Mouse (Mus musculus) ES-Bruce4 (cell line): ENCODE measurements at regions not wholly inside any gene's neighbourhood (a gene's known extent, or its start where the extent isn't known, plus 50 kb on each side); places are given as distances from the start of the nearest gene placed in this dataset.

Experiments used
- H3K27ac ChIP-seq: 2 replicates; pipeline ENCODE4 v1.5.1; 2012; ENCODE audit warnings: low read length, inconsistent platforms; ENCODE audit not compliant: insufficient read depth
- H3K27me3 ChIP-seq: 2 replicates; pipeline ENCODE4 v1.6.1; 2012; ENCODE audit warnings: mild to moderate bottlenecking, low read length, inconsistent platforms; ENCODE audit not compliant: control insufficient read depth, poor library complexity, insufficient read depth, severe bottlenecking
- H3K36me3 ChIP-seq: 2 replicates; pipeline ENCODE4 v1.6.1; 2012; ENCODE audit warnings: inconsistent platforms, mild to moderate bottlenecking, low read length, moderate library complexity; ENCODE audit not compliant: control insufficient read depth, poor library complexity, insufficient read depth, severe bottlenecking
- H3K4me1 ChIP-seq: one replicate; pipeline ENCODE4 v1.8.1; 2011; ENCODE audit warnings: low read length; ENCODE audit not compliant: control insufficient read depth, insufficient read depth
- H3K4me3 ChIP-seq: 2 replicates; pipeline ENCODE4 v1.5.1; 2011; ENCODE audit warnings: low read depth, mild to moderate bottlenecking, low read length
- H3K9ac ChIP-seq: 2 replicates; pipeline ENCODE4 v1.6.1; 2012; ENCODE audit warnings: low read depth, mild to moderate bottlenecking, inconsistent platforms; ENCODE audit not compliant: poor library complexity, severe bottlenecking
- H3K9me3 ChIP-seq: replicated peaks from 2 replicates; pipeline ENCODE4 v1.6.1; 2012; ENCODE audit warnings: mild to moderate bottlenecking, low read length, inconsistent platforms; ENCODE audit not compliant: control insufficient read depth, poor library complexity, insufficient read depth, severe bottlenecking
- CTCF ChIP-seq: IDR thresholded peaks from one replicate; pipeline ENCODE4 v1.8.1; 2011; ENCODE audit warnings: low read depth, low read length
- EP300 ChIP-seq: IDR thresholded peaks from 2 replicates; pipeline ENCODE4 v1.6.1; 2011; ENCODE audit warnings: low read depth, low read length; ENCODE audit not compliant: insufficient read depth
- POLR2A ChIP-seq: IDR thresholded peaks from one replicate; pipeline ENCODE4 v1.8.1; 2011; ENCODE audit warnings: low read length; ENCODE audit not compliant: insufficient read depth

DNA sequence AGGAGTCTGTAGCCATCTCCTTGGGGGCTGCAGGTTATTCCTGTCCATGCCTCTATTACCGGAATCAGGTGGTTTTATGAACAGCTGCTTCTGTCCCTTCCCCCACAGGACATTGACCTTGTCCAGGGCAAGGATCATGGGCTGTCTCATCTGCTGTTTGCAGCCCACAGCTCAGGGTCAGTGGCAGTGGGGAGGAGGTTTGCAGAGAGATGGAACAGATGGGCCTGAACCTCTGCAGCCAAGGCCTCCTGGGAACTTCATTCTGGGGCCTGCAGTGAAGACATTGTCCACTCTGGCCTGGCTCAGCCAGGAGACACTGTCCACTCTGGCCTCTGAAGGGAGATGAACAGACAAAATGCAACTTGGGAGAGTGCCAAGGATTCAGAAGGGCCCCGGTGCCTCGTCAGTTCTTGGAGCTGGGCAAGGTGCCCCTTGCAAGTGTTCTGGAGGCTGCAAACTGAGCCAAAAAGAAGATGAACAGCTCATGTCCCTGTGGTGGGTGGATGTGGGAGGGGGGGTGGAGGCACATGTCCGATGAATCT, 109.9 kb upstream of the Sdk2 start:
- Histone ChIP-seq H3K27me3 (no peaks in the 10 kb centered on the region), H3K9me3 (no peaks in the 10 kb centered on the region), H3K9ac (no peak overlapping the region), H3K4me3 (no peak overlapping the region), H3K27ac (no peak overlapping the region), H3K4me1 (no peaks in the 10 kb centered on the region), H3K36me3 (no peaks in the 10 kb centered on the region)
- TF ChIP-seq EP300 = no peak
- no peak for TF ChIP-seq POLR2A
- no peak for TF ChIP-seq CTCF

DNA sequence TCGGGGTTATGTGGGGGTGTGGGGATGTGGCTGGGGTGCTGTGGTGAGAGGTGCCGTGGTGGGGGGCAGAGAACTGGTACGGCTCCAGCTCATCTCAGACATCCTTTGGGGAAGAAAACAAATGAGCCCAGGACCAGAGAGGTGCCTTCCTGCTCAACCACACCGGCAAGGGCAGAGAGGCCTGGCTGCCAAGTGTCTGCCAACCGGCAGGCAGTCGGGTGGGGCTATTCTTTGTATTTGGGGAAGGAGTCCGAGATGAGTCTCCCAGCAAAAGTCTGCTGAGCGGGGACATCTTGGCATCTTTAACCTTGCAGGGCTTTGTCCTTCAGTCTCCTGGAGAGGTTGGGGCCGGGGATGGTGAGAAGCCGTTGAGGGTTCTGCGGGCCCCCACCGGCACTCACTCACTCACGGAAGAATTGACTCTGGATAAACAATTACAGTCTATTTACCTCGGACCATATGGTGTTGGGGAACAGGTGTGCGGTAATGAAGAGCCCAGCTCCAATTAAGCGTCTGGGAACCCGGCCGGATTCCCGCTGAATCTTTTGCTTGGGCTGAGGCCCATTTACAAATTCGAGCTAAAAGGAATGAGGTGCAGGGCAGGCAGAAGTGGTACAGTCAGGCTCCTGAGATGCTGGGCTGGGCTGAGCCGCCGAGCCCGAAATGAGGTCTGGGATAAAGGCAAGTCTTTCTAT, 108.7 kb upstream of the Sdk2 start:
- Histone ChIP-seq H3K4me1 (no peaks in the 10 kb centered on the region), H3K9ac (no peak overlapping the region), H3K27me3 (no peaks in the 10 kb centered on the region), H3K27ac (no peak overlapping the region), H3K4me3 (no peak overlapping the region), H3K9me3 (no peaks in the 10 kb centered on the region), H3K36me3 (no peaks in the 10 kb centered on the region)
- TF ChIP-seq CTCF (no peak), EP300 (no peak), POLR2A (no peak)

DNA sequence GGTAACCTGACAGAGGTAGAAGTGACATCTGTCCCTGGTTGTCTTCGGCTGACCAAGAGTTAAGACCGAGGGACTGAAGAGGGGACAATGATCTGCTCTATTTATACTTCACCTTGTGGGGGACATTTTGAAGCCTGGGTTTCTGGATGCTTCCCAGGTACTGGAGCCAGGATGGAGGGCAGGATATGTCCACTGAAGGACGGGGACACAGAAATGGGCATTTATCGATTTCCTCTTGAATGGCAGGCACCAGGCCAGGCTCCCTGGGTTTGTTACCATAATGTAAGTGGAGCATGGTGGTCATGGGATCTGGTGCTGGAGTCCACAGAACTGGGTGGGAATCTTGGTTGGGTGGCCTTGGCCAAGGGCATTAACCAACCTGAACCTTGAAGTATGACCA, 108.0 kb upstream of the Sdk2 start:
- H3K27me3 ChIP-seq = no peaks in the 10 kb centered on the region
- no peak overlapping the region for H3K4me3 ChIP-seq
- no peak for TF ChIP-seq POLR2A
- no peak for TF ChIP-seq EP300
- TF ChIP-seq CTCF = no peak
- no peaks in the 10 kb centered on the region for H3K36me3 ChIP-seq
- no peaks in the 10 kb centered on the region for H3K4me1 ChIP-seq
- no peak overlapping the region for H3K9ac ChIP-seq
- H3K9me3 ChIP-seq = no peaks in the 10 kb centered on the region
- no peak overlapping the region for H3K27ac ChIP-seq

DNA sequence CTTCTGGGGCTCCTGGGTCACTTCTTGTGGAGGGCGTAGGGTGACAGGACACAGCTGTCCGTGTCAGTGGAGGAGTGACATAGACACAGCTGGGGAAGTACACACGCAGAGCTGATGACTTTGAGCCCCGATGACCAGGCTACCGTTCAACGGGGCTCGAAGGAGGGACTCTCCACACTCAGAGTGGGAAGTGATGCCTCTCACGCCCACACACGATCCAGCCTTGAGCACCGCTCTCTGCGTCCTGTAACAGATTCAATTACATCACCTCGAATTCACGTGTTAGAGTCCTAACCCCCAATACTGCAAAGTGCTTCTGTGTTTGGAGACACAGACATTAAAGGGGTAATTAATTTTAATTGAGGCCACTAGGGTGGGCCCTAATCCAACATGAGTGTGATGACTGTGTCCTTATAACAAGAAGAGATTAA, 101.4 kb upstream of the Sdk2 start:
- TF ChIP-seq CTCF (no peak), POLR2A (no peak), EP300 (no peak)
- H3K36me3 ChIP-seq = no peaks in the 10 kb centered on the region
- no peaks in the 10 kb centered on the region for H3K9me3 ChIP-seq
- H3K27me3 ChIP-seq = no peaks in the 10 kb centered on the region
- H3K9ac ChIP-seq = no peak overlapping the region
- H3K27ac ChIP-seq = no peak overlapping the region
- H3K4me3 ChIP-seq = no peak overlapping the region
- no peaks in the 10 kb centered on the region for H3K4me1 ChIP-seq

DNA sequence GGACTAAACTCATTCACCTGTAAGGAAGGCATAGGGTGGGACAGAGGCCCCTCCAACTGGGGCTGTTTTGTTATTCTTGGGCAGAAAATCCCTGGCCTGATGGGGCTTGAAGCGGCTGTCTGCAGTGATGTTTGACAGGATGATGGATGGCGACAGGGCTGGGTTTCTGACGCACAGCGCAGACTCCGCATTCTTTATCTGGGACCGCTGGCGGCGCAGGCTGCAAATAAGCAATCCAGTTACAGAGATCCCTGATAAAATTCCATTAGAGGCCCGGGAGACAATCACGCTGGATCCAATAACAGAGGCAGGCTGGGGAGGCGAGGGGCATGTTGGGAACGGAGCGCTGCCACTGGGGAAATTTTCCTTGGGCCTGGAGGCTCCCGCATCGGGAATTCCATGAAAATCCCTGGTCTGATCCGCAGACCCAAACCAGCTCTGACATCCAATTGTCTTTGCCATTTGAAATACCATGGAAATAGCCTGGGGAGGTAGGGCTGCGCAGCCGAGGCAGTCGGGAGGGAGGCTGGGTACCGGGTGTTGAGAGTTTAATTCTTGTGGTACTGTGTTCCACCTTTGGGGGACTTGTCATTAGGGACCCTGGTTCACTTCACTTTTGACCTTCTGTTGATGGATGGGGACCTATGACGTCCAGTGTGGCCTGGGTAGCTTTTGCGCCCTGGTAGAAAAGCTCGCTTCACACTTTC, 99.0 kb upstream of the Sdk2 start:
- Histone ChIP-seq H3K4me3 (no peak overlapping the region; the same call in 1 of the 2 replicates), H3K4me1 (no peaks in the 10 kb centered on the region), H3K27ac (no peak overlapping the region), H3K27me3 (no peaks in the 10 kb centered on the region), H3K36me3 (no peaks in the 10 kb centered on the region), H3K9me3 (no peaks in the 10 kb centered on the region), H3K9ac (peak overlapping the region; percentile 47)
- TF ChIP-seq CTCF (no peak), EP300 (no peak), POLR2A (no peak)

DNA sequence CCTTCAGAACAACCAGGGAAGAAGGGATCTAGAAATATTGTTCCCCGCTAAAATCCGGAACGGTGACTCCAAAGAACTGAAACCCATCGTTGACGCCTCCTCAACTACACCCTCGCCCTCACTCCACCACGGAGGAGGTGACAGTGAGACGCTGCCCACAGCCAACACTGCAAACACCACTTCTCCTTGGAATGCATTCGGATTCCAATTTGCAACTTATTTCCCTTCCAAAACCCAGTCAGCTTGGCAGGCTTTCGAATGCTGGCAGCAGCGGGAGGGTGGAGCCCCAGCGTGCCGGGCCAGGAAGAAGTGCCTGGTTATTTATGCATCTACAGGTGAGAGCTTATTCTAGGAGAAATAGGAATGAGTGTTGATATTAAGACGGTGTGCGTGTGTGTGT, 85.9 kb upstream of the Sdk2 start:
- H3K27ac ChIP-seq = no peak overlapping the region
- no peak for TF ChIP-seq CTCF
- TF ChIP-seq POLR2A = no peak
- no peak for TF ChIP-seq EP300
- H3K27me3 ChIP-seq = no peaks in the 10 kb centered on the region
- H3K9me3 ChIP-seq = no peaks in the 10 kb centered on the region
- H3K9ac ChIP-seq = no peak overlapping the region
- H3K4me1 ChIP-seq = no peaks in the 10 kb centered on the region
- no peaks in the 10 kb centered on the region for H3K36me3 ChIP-seq
- H3K4me3 ChIP-seq = no peak overlapping the region
